Mouse (Mus musculus) erythroblast, embryonic 14.5 days (primary cell): ENCODE measurements around the gene Snd1.

Experiments
- GATA1 ChIP-seq: IDR thresholded peaks from 2 replicates; pipeline ENCODE4 v1.6.1; 2012; ENCODE audit warnings: low read length, inconsistent platforms, mixed read lengths
- TAL1 ChIP-seq: IDR thresholded peaks from 3 replicates; pipeline ENCODE4 v1.6.1; 2012; ENCODE audit warnings: low read length, inconsistent platforms, mixed read lengths

DNA sequence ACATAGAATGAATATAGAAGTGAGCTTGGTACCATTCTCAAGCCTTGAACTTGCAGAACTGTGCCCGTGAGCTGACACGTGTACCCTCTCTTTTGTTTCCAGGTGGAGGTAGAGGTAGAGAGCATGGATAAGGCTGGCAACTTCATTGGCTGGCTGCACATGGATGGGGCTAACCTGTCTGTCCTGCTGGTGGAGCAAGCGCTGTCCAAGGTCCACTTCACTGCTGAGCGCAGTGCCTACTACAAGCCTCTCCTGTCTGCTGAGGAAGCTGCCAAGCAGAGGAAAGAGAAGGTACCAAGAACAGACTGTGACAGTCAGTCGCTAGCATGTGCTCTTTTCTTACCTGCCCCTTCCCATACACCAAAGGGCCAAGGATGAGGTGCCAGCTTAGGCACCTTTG lies 399.8 kb downstream of the Snd1 start:
- TF ChIP-seq GATA1 (no peak), TAL1 (no peak)
